In genomic region chr3:153248866-153249265, GRCm38 (mm10) we compare ENCODE assay signal across 18 mouse cellular contexts.
"Had no signal": no experiment of that assay in that cellular context is flagged by ENCODE, and none has a peak within 500 bp of the region (broad histone marks: within the 10 kb centered on the region; RNA-seq: fewer than 3 reads in every experiment).

No protein-coding gene starts in this region.

- H3K9ac ChIP-seq: lung, embryonic 14.5 days; midbrain, embryonic 12.5 days; neural tube, embryonic 13.5 days; neural tube, embryonic 15.5 days; stomach, embryonic 15.5 days had no signal

- H3K4me3 ChIP-seq: midbrain, embryonic 10.5 days; midbrain, embryonic 12.5 days; myocyte; neural tube, embryonic 13.5 days; neural tube, embryonic 15.5 days; stomach, embryonic 15.5 days had no signal

- ATAC-seq: midbrain, embryonic 16.5 days had no signal

- H3K4me1 ChIP-seq: midbrain, embryonic 12.5 days; neural tube, embryonic 15.5 days; stomach, embryonic 15.5 days had no signal

- DNase-seq: lung, adult 18-20 months; lung, embryonic 14.5 days; lung, postnatal 10 days; lung, postnatal 4 days; midbrain, embryonic 14.5 days; right cerebral cortex, postnatal 25 days; right cerebral cortex, postnatal 4 days; thymus, adult 2 months; thymus, postnatal 25 days; thymus, postnatal 4 days had no signal

- H3K27ac ChIP-seq: midbrain, embryonic 10.5 days; midbrain, embryonic 12.5 days; neural tube, embryonic 13.5 days; neural tube, embryonic 15.5 days; stomach, embryonic 15.5 days; stomach, postnatal 0 days had no signal

- H3K27me3 ChIP-seq: midbrain, embryonic 12.5 days; neural tube, embryonic 13.5 days; neural tube, embryonic 15.5 days; stomach, embryonic 15.5 days had no signal

- H3K36me3 ChIP-seq: midbrain, embryonic 10.5 days; midbrain, embryonic 12.5 days; neural tube, embryonic 13.5 days; neural tube, embryonic 15.5 days; stomach, embryonic 15.5 days had no signal

- H3K4me2 ChIP-seq: lung, embryonic 14.5 days; midbrain, embryonic 12.5 days; neural tube, embryonic 13.5 days; neural tube, embryonic 15.5 days; stomach, embryonic 15.5 days had no signal

- H3K9me3 ChIP-seq: midbrain, embryonic 10.5 days; midbrain, embryonic 12.5 days; neural tube, embryonic 13.5 days; neural tube, embryonic 15.5 days; stomach, embryonic 15.5 days had no signal
